Mouse (Mus musculus) megakaryocyte, embryonic 14.5 days (primary cell): ENCODE data around the gene Rarres2.

Source experiments
- FLI1 ChIP-seq: IDR thresholded peaks from 2 replicates; pipeline ENCODE4 v1.6.1; 2012; ENCODE audit warnings: low read length, inconsistent platforms, mixed read lengths
- GATA1 ChIP-seq: IDR thresholded peaks from 3 replicates; pipeline ENCODE4 v1.6.1; 2012; ENCODE audit warnings: mixed read lengths, low read length, inconsistent platforms, borderline replicate concordance

DNA sequence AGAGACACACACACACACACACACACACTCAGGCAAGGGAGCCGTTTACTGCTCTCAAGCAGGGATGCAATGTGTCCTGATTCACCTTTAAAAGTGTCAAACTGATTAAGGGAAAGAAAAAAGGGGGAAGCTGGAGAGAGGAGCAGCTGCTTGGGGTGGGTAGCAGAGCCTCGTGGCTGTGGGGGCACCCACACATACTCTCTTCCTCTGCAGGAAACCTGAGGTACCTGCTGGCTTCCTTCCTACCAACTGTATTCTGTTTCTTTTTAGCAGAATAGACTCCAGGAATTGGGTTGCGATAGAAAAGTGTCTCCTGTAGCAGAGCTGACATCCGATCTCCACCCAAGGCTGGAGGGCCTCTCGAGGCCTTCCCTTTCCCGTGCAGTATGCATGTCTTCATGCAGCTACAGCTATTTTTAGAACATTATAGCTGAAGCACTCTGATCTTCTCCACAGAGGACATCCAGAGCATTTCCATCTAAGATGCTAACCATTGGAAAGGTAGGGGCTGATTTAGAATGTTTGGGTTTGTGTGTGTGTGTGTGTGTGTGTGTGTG lies 16.7 kb upstream of the Rarres2 start, which contains the start of gene Gm45021:
- TF ChIP-seq GATA1, result no peak
- no peak for TF ChIP-seq FLI1
